Mouse (Mus musculus): ENCODE measurements around the gene Kcnj12.

GRCm38 (mm10) chr11:61068866-61069265, 46.5 kb downstream of the Kcnj12 start:
- TF ChIP-seq CTCF (IDR thresholded peaks at IDR 0.05; ENCODE audit: low read depth) = no peak
- TF ChIP-seq EP300 (IDR thresholded peaks at IDR 0.05; ENCODE audit: low read depth) = no peak
